Comparison of ENCODE assay signal across 12 mouse cellular contexts in the genomic region with DNA sequence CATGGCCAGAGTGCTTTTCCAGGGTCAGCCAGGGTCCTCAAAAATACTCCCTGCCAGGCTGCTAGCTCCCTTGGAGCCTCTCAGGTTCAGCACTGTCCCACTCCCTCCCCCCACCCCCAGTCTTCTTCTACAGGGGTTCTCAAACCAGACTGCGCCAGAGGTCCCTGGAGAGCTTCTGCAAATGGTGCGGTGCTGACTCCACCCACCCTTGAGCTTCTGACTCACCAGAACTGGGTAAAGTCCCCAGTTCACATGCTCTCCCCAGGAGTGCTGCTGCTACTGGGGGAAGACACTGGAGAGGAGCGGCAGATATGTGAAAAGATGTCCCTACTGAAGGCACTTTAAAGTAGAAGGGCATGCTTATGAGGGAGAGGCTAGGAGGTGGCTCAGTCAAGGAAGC.
DNase-seq lines count a peak whose midpoint lies in the region; ATAC-seq and TF ChIP-seq lines count a peak whose summit lies in the region.
"Had no signal": no experiment of that assay in that cellular context is flagged by ENCODE, and none has a peak within 500 bp of the region (broad histone marks: within the 10 kb centered on the region; RNA-seq: fewer than 3 reads in every experiment).

No protein-coding gene starts in this region.

- peak; percentile 44 for DNase-seq in gastrocnemius, adult 2 months
- DNase-seq in gastrocnemius, postnatal 4 days (ENCODE audit: low spot score in 2 of 2) = no peak
- peak; percentile 53 to 62 for DNase-seq in kidney, postnatal 36 days
- DNase-seq in 3T3-L1 (ENCODE audit: low read depth, low spot score) = peak; percentile 77
- peak; percentile 24 for DNase-seq in c-Kit-positive CD71-negative TER-119-negative erythroid progenitor cells, embryonic 14.5 days (ENCODE audit: low read depth)
- DNase-seq in layer of hippocampus, adult 9-10 months (ENCODE audit: low spot score) = no peak
- DNase-seq in adrenal gland, adult 8-10 months = no peak
- DNase-seq: cerebellum, adult 9-10 months; liver, embryonic 13.5 days had no signal

- WGBS in kidney, embryonic 16.5 days = 78% methylated on average over 3 of the region's 3 CpGs

- intact Hi-C loops in gastrocnemius, adult 2 months (cut with DNase I) = loop anchor here (2.0 kb wide), 1 partner anchor 195 kb away; no protein-coding TSS in a partner anchor

- no peak overlapping the region for H3K27ac ChIP-seq in gastrocnemius, adult 2 months
- H3K27ac ChIP-seq in kidney, embryonic 16.5 days (ENCODE audit: low read length) = no peak overlapping the region
- H3K27ac ChIP-seq: embryonic facial prominence, embryonic 13.5 days; layer of hippocampus, adult 2 months; liver, embryonic 13.5 days had no signal

- no peak for TF ChIP-seq CTCF in gastrocnemius, adult 2 months (IDR thresholded peaks at IDR 0.05)

- no peaks in the 10 kb centered on the region for H3K27me3 ChIP-seq in kidney, embryonic 16.5 days (ENCODE audit: insufficient read depth, low read length)
- H3K27me3 ChIP-seq: embryonic facial prominence, embryonic 13.5 days; liver, embryonic 13.5 days had no signal

- no peaks in the 10 kb centered on the region for H3K9me3 ChIP-seq in kidney, embryonic 16.5 days (ENCODE audit: low read length)
- H3K9me3 ChIP-seq: embryonic facial prominence, embryonic 13.5 days; liver, embryonic 13.5 days had no signal

- no peaks in the 10 kb centered on the region for H3K36me3 ChIP-seq in kidney, embryonic 16.5 days (ENCODE audit: insufficient read depth, low read length)
- H3K36me3 ChIP-seq: embryonic facial prominence, embryonic 13.5 days; liver, embryonic 13.5 days had no signal

- H3K4me2 ChIP-seq in kidney, embryonic 16.5 days (replicated peaks; ENCODE audit: low read depth, low read length) = no peak overlapping the region
- H3K4me2 ChIP-seq: embryonic facial prominence, embryonic 13.5 days; liver, embryonic 13.5 days had no signal

- H3K9ac ChIP-seq in kidney, embryonic 16.5 days (replicated peaks; ENCODE audit: low read length) = no peak overlapping the region
- H3K9ac ChIP-seq: embryonic facial prominence, embryonic 13.5 days; liver, embryonic 13.5 days had no signal

- ATAC-seq in kidney, embryonic 16.5 days (ENCODE audit: low FRiP score, low TSS enrichment) = no peak

- peaks cover 25% of the 10 kb centered on the region for H3K4me1 ChIP-seq in kidney, embryonic 16.5 days (ENCODE audit: insufficient read depth, low read length)
- H3K4me1 ChIP-seq: liver, embryonic 13.5 days had no signal

- H3K4me3 ChIP-seq in gastrocnemius, adult 2 months = no peak overlapping the region
- no peak overlapping the region for H3K4me3 ChIP-seq in kidney, embryonic 16.5 days (ENCODE audit: low read length)
- H3K4me3 ChIP-seq: embryonic facial prominence, embryonic 13.5 days; layer of hippocampus, adult 2 months; liver, embryonic 13.5 days had no signal

Comparison
In these comparisons a context has a peak if more than half of its experiments do, and no peak if none do; other contexts are left out.
1. DNase-seq: peak in gastrocnemius, adult 2 months (single experiment), kidney, postnatal 36 days (2 of 2), 3T3-L1 (single experiment) and c-Kit-positive CD71-negative TER-119-negative erythroid progenitor cells, embryonic 14.5 days (single experiment); none in gastrocnemius, postnatal 4 days (0 of 2), layer of hippocampus, adult 9-10 months (single experiment) and adrenal gland, adult 8-10 months (single experiment).